Comparison of ENCODE assay signal across 13 mouse cellular contexts in genomic region chr9:62337924-62338635, GRCm38 (mm10). TPM values are rescaled to one million over a fixed set of nuclear protein-coding genes. Genes with fewer than 3 reads are reported as not detected.
A peak's percentile ranks its signal among the peaks of the same experiment; 100 is the strongest.
DNase-seq lines count a peak whose midpoint lies in the region; ATAC-seq lines count a peak whose summit lies in the region.
"Had no signal": no experiment of that assay in that cellular context is flagged by ENCODE, and none has a peak within 500 bp of the region (broad histone marks: within the 10 kb centered on the region; RNA-seq: fewer than 3 reads in every experiment).

No protein-coding gene starts in this region.

- H3K27me3 ChIP-seq in forebrain, embryonic 15.5 days, result no peaks in the 10 kb centered on the region
- H3K27me3 ChIP-seq in forebrain, embryonic 10.5 days (ENCODE audit: poor library complexity, severe bottlenecking), result no peaks in the 10 kb centered on the region
- H3K27me3 ChIP-seq in midbrain, embryonic 13.5 days, result no peaks in the 10 kb centered on the region
- H3K27me3 ChIP-seq in midbrain, embryonic 11.5 days (ENCODE audit: control insufficient read depth, insufficient read depth, low read length), result no peaks in the 10 kb centered on the region
- H3K27me3 ChIP-seq in intestine, embryonic 16.5 days (replicated peaks; ENCODE audit: control insufficient read depth, insufficient read depth, low read length), result no peaks in the 10 kb centered on the region
- H3K27me3 ChIP-seq: limb, embryonic 15.5 days; midbrain, embryonic 12.5 days had no signal

- H3K4me3 ChIP-seq in forebrain, embryonic 15.5 days, result no peak overlapping the region
- H3K4me3 ChIP-seq in forebrain, embryonic 10.5 days, result no peak overlapping the region; the same call in 1 of the 2 replicates
- no peak overlapping the region for H3K4me3 ChIP-seq in midbrain, embryonic 13.5 days (replicated peaks)
- H3K4me3 ChIP-seq in midbrain, embryonic 11.5 days (ENCODE audit: low read depth, low read length), result no peak overlapping the region
- no peak overlapping the region for H3K4me3 ChIP-seq in intestine, embryonic 16.5 days (ENCODE audit: low read length)
- H3K4me3 ChIP-seq: hindbrain, embryonic 10.5 days; limb, embryonic 15.5 days; midbrain, embryonic 12.5 days had no signal

- H3K4me1 ChIP-seq in forebrain, embryonic 15.5 days, result peaks cover 17% of the 10 kb centered on the region
- H3K4me1 ChIP-seq in forebrain, embryonic 10.5 days, result peaks cover 35% of the 10 kb centered on the region
- peaks cover 17% of the 10 kb centered on the region for H3K4me1 ChIP-seq in midbrain, embryonic 13.5 days (replicated peaks)
- H3K4me1 ChIP-seq in midbrain, embryonic 11.5 days (ENCODE audit: control insufficient read depth, insufficient read depth, low read length), result peaks cover 3% of the 10 kb centered on the region; the same call in 1 of the 2 replicates
- peaks cover 12% of the 10 kb centered on the region; the same call in 1 of the 2 replicates for H3K4me1 ChIP-seq in intestine, embryonic 16.5 days (ENCODE audit: control insufficient read depth, insufficient read depth, low read length)

- no peak overlapping the region for H3K9ac ChIP-seq in forebrain, embryonic 15.5 days (replicated peaks)
- no peak overlapping the region for H3K9ac ChIP-seq in midbrain, embryonic 13.5 days (replicated peaks)
- no peak overlapping the region for H3K9ac ChIP-seq in midbrain, embryonic 11.5 days (ENCODE audit: low read length)
- no peak overlapping the region for H3K9ac ChIP-seq in intestine, embryonic 16.5 days (ENCODE audit: low read depth, low read length)
- H3K9ac ChIP-seq: limb, embryonic 15.5 days; midbrain, embryonic 12.5 days had no signal

- H3K36me3 ChIP-seq in forebrain, embryonic 15.5 days, result no peaks in the 10 kb centered on the region
- H3K36me3 ChIP-seq in forebrain, embryonic 10.5 days (replicated peaks), result peaks cover 15% of the 10 kb centered on the region; the same call in 1 of the 2 replicates
- H3K36me3 ChIP-seq in midbrain, embryonic 13.5 days, result no peaks in the 10 kb centered on the region
- no peaks in the 10 kb centered on the region for H3K36me3 ChIP-seq in midbrain, embryonic 11.5 days (ENCODE audit: control insufficient read depth, insufficient read depth, low read length)
- H3K36me3 ChIP-seq in intestine, embryonic 16.5 days (ENCODE audit: control insufficient read depth, insufficient read depth, low read length), result no peaks in the 10 kb centered on the region
- H3K36me3 ChIP-seq: hindbrain, embryonic 10.5 days; limb, embryonic 15.5 days; midbrain, embryonic 12.5 days had no signal

- 51% methylated on average over 4 of the region's 4 CpGs for WGBS in forebrain, embryonic 15.5 days
- 84% methylated on average over 4 of the region's 4 CpGs for WGBS in forebrain, embryonic 10.5 days
- WGBS in midbrain, embryonic 13.5 days, result 68% methylated on average over 4 of the region's 4 CpGs
- WGBS in midbrain, embryonic 11.5 days, result 77% methylated on average over 4 of the region's 4 CpGs
- 64% methylated on average over 4 of the region's 4 CpGs for WGBS in intestine, embryonic 16.5 days

- intact Hi-C loops in heart, postnatal 14 days (cut with DNase I), result no loop called here

- H3K4me2 ChIP-seq in forebrain, embryonic 15.5 days (replicated peaks), result no peak overlapping the region
- H3K4me2 ChIP-seq in midbrain, embryonic 13.5 days (replicated peaks), result 0 out of 2 replicates have a peak overlapping the region, but pooled peaks have one; percentile 6
- no peak overlapping the region for H3K4me2 ChIP-seq in midbrain, embryonic 11.5 days
- no peak overlapping the region for H3K4me2 ChIP-seq in intestine, embryonic 16.5 days (ENCODE audit: low read depth, low read length)
- H3K4me2 ChIP-seq: limb, embryonic 15.5 days; midbrain, embryonic 12.5 days had no signal

- ATAC-seq in forebrain, embryonic 15.5 days (replicated peaks), result no peak
- ATAC-seq in midbrain, embryonic 13.5 days, result no peak
- no peak for ATAC-seq in midbrain, embryonic 11.5 days (ENCODE audit: low FRiP score)
- ATAC-seq in intestine, embryonic 16.5 days, result no peak

- no peak for DNase-seq in forebrain, embryonic 10.5 days (ENCODE audit: extremely low spot score, low spot score)
- no peak for DNase-seq in midbrain, embryonic 11.5 days (ENCODE audit: low spot score, missing footprints)
- peak; percentile 53 to 67 for DNase-seq in heart, postnatal 14 days
- no peak for DNase-seq in ovary, adult 18-20 months (ENCODE audit: low spot score)
- DNase-seq in thymus, postnatal 14 days, result no peak

- no peaks in the 10 kb centered on the region for H3K9me3 ChIP-seq in forebrain, embryonic 15.5 days
- H3K9me3 ChIP-seq in forebrain, embryonic 10.5 days, result peaks cover 7% of the 10 kb centered on the region
- no peaks in the 10 kb centered on the region for H3K9me3 ChIP-seq in midbrain, embryonic 13.5 days
- peaks cover 3% of the 10 kb centered on the region; the same call in 1 of the 2 replicates for H3K9me3 ChIP-seq in midbrain, embryonic 11.5 days (ENCODE audit: control insufficient read depth, low read length)
- H3K9me3 ChIP-seq in intestine, embryonic 16.5 days (ENCODE audit: control insufficient read depth, low read length), result no peaks in the 10 kb centered on the region
- H3K9me3 ChIP-seq: limb, embryonic 15.5 days had no signal

- 0 out of 2 replicates have a peak overlapping the region, but pooled peaks have one; percentile 26 for H3K27ac ChIP-seq in forebrain, embryonic 15.5 days (replicated peaks)
- no peak overlapping the region for H3K27ac ChIP-seq in forebrain, embryonic 10.5 days
- H3K27ac ChIP-seq in midbrain, embryonic 13.5 days, result no peak overlapping the region
- no peak overlapping the region for H3K27ac ChIP-seq in midbrain, embryonic 11.5 days (ENCODE audit: low read depth, low read length)
- no peak overlapping the region for H3K27ac ChIP-seq in intestine, embryonic 16.5 days (ENCODE audit: low read length)
- H3K27ac ChIP-seq: hindbrain, embryonic 10.5 days; limb, embryonic 15.5 days; midbrain, embryonic 12.5 days had no signal

RNA-seq across cellular contexts. Expression of gene Anp32a, which starts 3.0 kb away (rescaled TPM):
- 168 and 174 TPM in 2 replicates for polyA plus RNA-seq in forebrain, embryonic 15.5 days (2015; fragmentation: Nextera tagmentation; extraction: Ambion mirVana)
- polyA plus RNA-seq in forebrain, embryonic 10.5 days (2016; fragmentation: Nextera tagmentation; extraction: Ambion mirVana), result 224 and 281 TPM in 2 replicates
- polyA plus RNA-seq in midbrain, embryonic 13.5 days (2015; fragmentation: Nextera tagmentation; extraction: Ambion mirVana), result 149 and 175 TPM in 2 replicates
- 194 and 220 TPM in 2 replicates for polyA plus RNA-seq in midbrain, embryonic 11.5 days (2014; fragmentation: Nextera tagmentation; extraction: Ambion mirVana)
- total RNA-seq in heart, postnatal 14 days (2021), result 100 to 1,000 TPM; 184 to 205 TPM
- polyA plus RNA-seq in intestine, embryonic 16.5 days (2015; fragmentation: Nextera tagmentation; extraction: Ambion mirVana), result 146 and 206 TPM in 2 replicates

RNA-seq across cellular contexts. Expression of gene Spesp1, which starts 56.1 kb away (rescaled TPM):
- not detected in 2 replicates for polyA plus RNA-seq in forebrain, embryonic 15.5 days (2015; fragmentation: Nextera tagmentation; extraction: Ambion mirVana)
- polyA plus RNA-seq in forebrain, embryonic 10.5 days (2016; fragmentation: Nextera tagmentation; extraction: Ambion mirVana), result 0.05 TPM in 1 of 2 replicates, not detected in the other
- polyA plus RNA-seq in midbrain, embryonic 13.5 days (2015; fragmentation: Nextera tagmentation; extraction: Ambion mirVana), result 0.05 TPM in 1 of 2 replicates, not detected in the other
- polyA plus RNA-seq in midbrain, embryonic 11.5 days (2014; fragmentation: Nextera tagmentation; extraction: Ambion mirVana), result not detected in 2 replicates
- not detected for total RNA-seq in heart, postnatal 14 days (2021)
- not detected in 2 replicates for polyA plus RNA-seq in intestine, embryonic 16.5 days (2015; fragmentation: Nextera tagmentation; extraction: Ambion mirVana)
- total RNA-seq: neutrophil, adult 5-6 weeks had no signal
- polyA plus RNA-seq: cortical plate, adult 2 months; hindbrain, embryonic 10.5 days; limb, embryonic 15.5 days; midbrain, embryonic 12.5 days had no signal

Comparison
In these comparisons a context has a peak if more than half of its experiments do, and no peak if none do; other contexts are left out.
1. DNase-seq: peak in heart, postnatal 14 days (2 of 2); none in forebrain, embryonic 10.5 days (single experiment), midbrain, embryonic 11.5 days (single experiment), ovary, adult 18-20 months (single experiment) and thymus, postnatal 14 days (single experiment).